Mouse (Mus musculus): ENCODE measurements around the gene Prim2. TPM values are rescaled to one million over a fixed set of nuclear protein-coding genes. Genes with fewer than 3 reads are reported as not detected.
"Not testable (repeated sequence)": the region's sequence is repeated elsewhere in the genome, so short reads cannot be mapped to it uniquely, and the experiment has no call there.

Prim2 gene
- total and polyA plus RNA-seq, 2 experiments from 2014 or later: 18.6 to 19.0 TPM

DNA sequence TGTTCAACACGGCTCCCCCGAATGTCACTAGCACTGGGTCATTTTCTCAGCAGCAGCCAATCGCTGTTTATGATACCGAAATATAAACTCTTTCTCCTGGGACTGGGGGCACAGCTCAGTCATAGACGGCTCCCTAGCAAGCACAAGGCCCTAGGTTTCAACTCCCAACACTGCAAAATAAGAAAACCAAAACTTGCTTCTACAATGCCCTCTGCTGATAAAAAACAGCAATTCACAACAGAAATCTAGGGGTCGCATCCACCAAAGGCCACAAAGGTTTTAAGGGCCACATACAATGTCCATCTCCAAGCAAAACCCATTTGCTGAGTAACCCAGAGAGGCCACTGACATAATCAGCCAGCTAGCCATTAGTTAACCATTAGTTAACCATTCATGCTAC is 41.8 kb downstream of the Prim2 start:
- WGBS: 81% methylated on average over 6 of the region's 6 CpGs
- no peak overlapping the region for H3K4me2 ChIP-seq (ENCODE audit: low read depth, low read length)
- DNase-seq (ENCODE audit: low spot score): peak; percentile 31

GRCm38 (mm10) chr1:33627070-33627469 is 42.5 kb downstream of the Prim2 start:
- Histone ChIP-seq H3K27ac (no peak overlapping the region), H3K9me3 (ENCODE audit: low read length) (no peaks in the 10 kb centered on the region), H3K4me2 (ENCODE audit: low read depth, low read length) (no peak overlapping the region), H3K4me3 (ENCODE audit: low read length) (no peak overlapping the region), H3K9ac (replicated peaks; ENCODE audit: low read length) (no peak overlapping the region), H3K36me3 (ENCODE audit: insufficient read depth, low read length) (no peaks in the 10 kb centered on the region), H3K27me3 (ENCODE audit: insufficient read depth, low read length) (no peaks in the 10 kb centered on the region), H3K4me1 (ENCODE audit: insufficient read depth, low read length) (no peaks in the 10 kb centered on the region)
- ATAC-seq: no peak
- no peak for DNase-seq (ENCODE audit: low spot score)
- TF ChIP-seq CTCF (IDR thresholded peaks at IDR 0.05; ENCODE audit: low read depth): no peak
- 96% methylated on average over 2 of the region's 2 CpGs for WGBS

More for the DNA sequence above, 41.8 kb downstream of the Prim2 start:
- Histone ChIP-seq H3K4me1 (ENCODE audit: insufficient read depth, low read length) (no peaks in the 10 kb centered on the region), H3K27ac (no peak overlapping the region), H3K4me3 (ENCODE audit: low read length) (no peak overlapping the region), H3K27me3 (ENCODE audit: insufficient read depth, low read length) (no peaks in the 10 kb centered on the region), H3K9ac (replicated peaks; ENCODE audit: low read length) (no peak overlapping the region), H3K36me3 (ENCODE audit: insufficient read depth, low read length) (no peaks in the 10 kb centered on the region), H3K9me3 (ENCODE audit: low read length) (no peaks in the 10 kb centered on the region)
- peak; percentile 46; the same call in 1 of the 2 replicates for TF ChIP-seq CTCF (IDR thresholded peaks at IDR 0.05; ENCODE audit: low read depth)
- ATAC-seq: no peak

GRCm38 (mm10) chr1:33624900-33625299 is 44.7 kb downstream of the Prim2 start:
- no peaks in the 10 kb centered on the region for H3K9me3 ChIP-seq (ENCODE audit: low read length)
- no peaks in the 10 kb centered on the region for H3K27me3 ChIP-seq (ENCODE audit: insufficient read depth, low read length)
- H3K4me1 ChIP-seq (ENCODE audit: insufficient read depth, low read length): no peaks in the 10 kb centered on the region
- H3K27ac ChIP-seq: no peak overlapping the region
- ATAC-seq: no peak
- H3K4me3 ChIP-seq (ENCODE audit: low read length): no peak overlapping the region
- WGBS: 98% methylated on average over 6 of the region's 6 CpGs
- H3K4me2 ChIP-seq (ENCODE audit: low read depth, low read length): no peak overlapping the region
- TF ChIP-seq CTCF (IDR thresholded peaks at IDR 0.05; ENCODE audit: low read depth): no peak
- H3K9ac ChIP-seq (replicated peaks; ENCODE audit: low read length): no peak overlapping the region
- no peak for DNase-seq (ENCODE audit: low spot score)
- H3K36me3 ChIP-seq (ENCODE audit: insufficient read depth, low read length): no peaks in the 10 kb centered on the region

GRCm38 (mm10) chr1:33624441-33624840 is 45.2 kb downstream of the Prim2 start:
- Histone ChIP-seq H3K4me3 (ENCODE audit: low read length) (no peak overlapping the region), H3K27ac (no peak overlapping the region), H3K4me1 (ENCODE audit: insufficient read depth, low read length) (no peaks in the 10 kb centered on the region), H3K36me3 (ENCODE audit: insufficient read depth, low read length) (no peaks in the 10 kb centered on the region), H3K9ac (replicated peaks; ENCODE audit: low read length) (no peak overlapping the region), H3K9me3 (ENCODE audit: low read length) (no peaks in the 10 kb centered on the region), H3K4me2 (ENCODE audit: low read depth, low read length) (no peak overlapping the region), H3K27me3 (ENCODE audit: insufficient read depth, low read length) (no peaks in the 10 kb centered on the region)
- no peak for TF ChIP-seq CTCF (IDR thresholded peaks at IDR 0.05; ENCODE audit: low read depth)
- DNase-seq (ENCODE audit: low spot score): no peak
- 84% methylated on average over 4 of the region's 4 CpGs for WGBS
- no peak for ATAC-seq

- Histone ChIP-seq H3K9ac (replicated peaks; ENCODE audit: low read length) (no peak overlapping the region), H3K4me1 (ENCODE audit: insufficient read depth, low read length) (no peaks in the 10 kb centered on the region), H3K9me3 (ENCODE audit: low read length) (no peaks in the 10 kb centered on the region), H3K4me3 (ENCODE audit: low read length) (no peak overlapping the region), H3K27ac (no peak overlapping the region), H3K27me3 (ENCODE audit: insufficient read depth, low read length) (no peaks in the 10 kb centered on the region), H3K4me2 (ENCODE audit: low read depth, low read length) (no peak overlapping the region), H3K36me3 (ENCODE audit: insufficient read depth, low read length) (no peaks in the 10 kb centered on the region)
- no peak for DNase-seq (ENCODE audit: low spot score)
- no peak for ATAC-seq
- TF ChIP-seq CTCF (IDR thresholded peaks at IDR 0.05; ENCODE audit: low read depth): no peak
- 85% methylated on average over 10 of the region's 10 CpGs for WGBS
These were observed 47.8 kb downstream of the Prim2 start for GRCm38 (mm10) chr1:33621791-33622190.

- no peaks in the 10 kb centered on the region for H3K9me3 ChIP-seq (ENCODE audit: low read length)
- H3K27me3 ChIP-seq (ENCODE audit: insufficient read depth, low read length): no peaks in the 10 kb centered on the region
- no peak overlapping the region for H3K4me3 ChIP-seq (ENCODE audit: low read length)
- DNase-seq (ENCODE audit: low spot score) (no peak), ATAC-seq (no peak)
- H3K27ac ChIP-seq: no peak overlapping the region
- no peak for TF ChIP-seq CTCF (IDR thresholded peaks at IDR 0.05; ENCODE audit: low read depth)
- 95% methylated on average over 9 of the region's 9 CpGs for WGBS
- H3K36me3 ChIP-seq (ENCODE audit: insufficient read depth, low read length): no peaks in the 10 kb centered on the region
- H3K4me2 ChIP-seq (ENCODE audit: low read depth, low read length): no peak overlapping the region
- no peak overlapping the region for H3K9ac ChIP-seq (replicated peaks; ENCODE audit: low read length)
- H3K4me1 ChIP-seq (ENCODE audit: insufficient read depth, low read length): no peaks in the 10 kb centered on the region
These were observed 49.4 kb downstream of the Prim2 start for GRCm38 (mm10) chr1:33620091-33620788.

GRCm38 (mm10) chr1:33616642-33617041 is 53.0 kb downstream of the Prim2 start:
- H3K27ac ChIP-seq; H3K9me3 ChIP-seq (ENCODE audit: low read length); H3K9ac ChIP-seq (replicated peaks; ENCODE audit: low read length); H3K4me3 ChIP-seq (ENCODE audit: low read length); DNase-seq (ENCODE audit: low spot score); H3K36me3 ChIP-seq (ENCODE audit: insufficient read depth, low read length); H3K4me2 ChIP-seq (ENCODE audit: low read depth, low read length); H3K27me3 ChIP-seq (ENCODE audit: insufficient read depth, low read length); H3K4me1 ChIP-seq (ENCODE audit: insufficient read depth, low read length); ATAC-seq: not testable (repeated sequence)
- 92% methylated on average over 6 of the region's 6 CpGs for WGBS
